Mouse (Mus musculus) heart, embryonic 11.5 days (tissue): ENCODE measurements around the gene Hint1. TPM values are rescaled to one million over a fixed set of nuclear protein-coding genes. Genes with fewer than 3 reads are reported as not detected.

ENCODE experiments used
- ATAC-seq: fragments of 200-750 bp; cut with Nextera tagmentation; replicated peaks from 2 replicates; pipeline ENCODE4 v1.8.0; 2017; ENCODE audit warnings: moderate library complexity; ENCODE audit not compliant: insufficient number of reproducible peaks, low FRiP score, low TSS enrichment
- H3K27ac ChIP-seq: fragments of 300-500 bp; sonication (generic); 2 replicates; pipeline ENCODE4 v1.5.1; 2014; ENCODE audit warnings: mild to moderate bottlenecking, low read depth, low read length
- H3K27me3 ChIP-seq: fragments of 300-500 bp; sonication (generic); 2 replicates; pipeline ENCODE4 v1.6.1; 2014; ENCODE audit warnings: mild to moderate bottlenecking, low read length, mixed read lengths; ENCODE audit not compliant: control insufficient read depth, insufficient read depth
- H3K36me3 ChIP-seq: fragments of 300-500 bp; sonication (generic); 2 replicates; pipeline ENCODE4 v1.6.1; 2014; ENCODE audit warnings: mild to moderate bottlenecking, low read length, moderate library complexity, mixed read lengths; ENCODE audit not compliant: control insufficient read depth, insufficient read depth
- H3K4me1 ChIP-seq: fragments of 300-500 bp; sonication (generic); 2 replicates; pipeline ENCODE4 v1.6.1; 2014; ENCODE audit warnings: low read length; ENCODE audit not compliant: control insufficient read depth, insufficient read depth
- H3K4me2 ChIP-seq: fragments of 300-500 bp; sonication (generic); 2 replicates; pipeline ENCODE4 v1.6.1; 2014; ENCODE audit warnings: mild to moderate bottlenecking, moderate library complexity
- H3K4me3 ChIP-seq: fragments of 300-500 bp; sonication (generic); 2 replicates; pipeline ENCODE4 v1.5.1; 2014; ENCODE audit warnings: low read depth, low read length
- H3K9ac ChIP-seq: fragments of 300-500 bp; sonication (generic); 2 replicates; pipeline ENCODE4 v1.6.1; 2014; ENCODE audit warnings: mild to moderate bottlenecking, low read depth, low read length, moderate library complexity
- H3K9me3 ChIP-seq: fragments of 300-500 bp; sonication (generic); replicated peaks from 2 replicates; pipeline ENCODE4 v1.6.1; 2016; ENCODE audit warnings: low read length; ENCODE audit not compliant: control insufficient read depth
- WGBS: fragments of 180-500 bp; shearing (Covaris S2); extraction: QIAGEN DNeasy Blood & Tissue Kit; methylation state at CpG from one replicate; pipeline ENCODE4 v1.1.7; 2014; ENCODE audit not compliant: insufficient replicate concordance; 5-methylcytosine and 5-hydroxymethylcytosine counted together
- polyA plus RNA-seq: library from polyadenylated mRNA; unstranded; fragments of >200 nt; fragmentation: Nextera tagmentation; extraction: Ambion mirVana; gene quantifications from 2 replicates; pipeline ENCODE4 v1.2.1, GENCODE M21; 2014

Gene Hint1
- polyA plus RNA-seq, 1 experiment from 2014 or later: 632 TPM

GRCm38 (mm10) chr11:54907259-54907658, 41.1 kb downstream of the Hint1 start:
- no peak overlapping the region for H3K27ac ChIP-seq
- H3K4me2 ChIP-seq: no peak overlapping the region
- H3K36me3 ChIP-seq: peaks cover 19% of the 10 kb centered on the region; the same call in 1 of the 2 replicates
- no peak overlapping the region for H3K4me3 ChIP-seq
- H3K4me1 ChIP-seq: peaks cover 27% of the 10 kb centered on the region
- WGBS: 86% methylated on average over 5 of the region's 5 CpGs
- ATAC-seq: no peak
- H3K27me3 ChIP-seq: no peaks in the 10 kb centered on the region
- no peak overlapping the region for H3K9ac ChIP-seq
- H3K9me3 ChIP-seq: no peaks in the 10 kb centered on the region

- WGBS: 90% methylated on average over 11 of the region's 11 CpGs
- Histone ChIP-seq H3K4me1 (peaks cover 17% of the 10 kb centered on the region), H3K9me3 (no peaks in the 10 kb centered on the region), H3K4me3 (no peak overlapping the region), H3K27ac (no peak overlapping the region), H3K9ac (no peak overlapping the region), H3K36me3 (peaks cover 22% of the 10 kb centered on the region; the same call in 1 of the 2 replicates), H3K27me3 (no peaks in the 10 kb centered on the region), H3K4me2 (no peak overlapping the region)
- ATAC-seq: no peak
These were observed 43.1 kb downstream of the Hint1 start for GRCm38 (mm10) chr11:54909273-54909672.

GRCm38 (mm10) chr11:54910081-54910665, 44.0 kb downstream of the Hint1 start:
- Histone ChIP-seq H3K27me3 (no peaks in the 10 kb centered on the region), H3K4me2 (no peak overlapping the region), H3K27ac (no peak overlapping the region), H3K4me3 (no peak overlapping the region), H3K4me1 (peaks cover 10% of the 10 kb centered on the region), H3K36me3 (peaks cover 22% of the 10 kb centered on the region; the same call in 1 of the 2 replicates), H3K9me3 (no peaks in the 10 kb centered on the region), H3K9ac (no peak overlapping the region)
- no peak for ATAC-seq
- WGBS: 88% methylated on average over 12 of the region's 12 CpGs

DNA sequence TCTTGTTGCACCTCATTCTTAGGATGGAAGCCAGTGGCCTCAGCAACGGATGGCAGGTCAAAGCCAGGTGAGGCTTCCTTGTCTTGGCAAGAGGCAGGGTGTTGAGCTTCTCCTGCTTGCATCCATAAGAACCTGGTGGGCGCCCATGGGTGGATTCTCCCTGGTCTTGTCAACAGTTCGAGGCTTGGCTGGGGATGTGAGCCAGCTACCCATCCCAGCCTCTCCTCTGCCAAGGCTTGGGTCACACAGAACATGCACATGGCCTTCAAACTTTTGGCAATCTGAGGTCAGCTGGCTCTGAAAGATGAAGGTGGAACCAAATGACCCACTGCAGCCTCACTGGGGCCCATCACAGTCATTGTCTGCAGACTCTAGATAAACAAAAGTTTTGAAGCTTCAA, 45.0 kb downstream of the Hint1 start:
- Histone ChIP-seq H3K27ac (no peak overlapping the region), H3K9ac (no peak overlapping the region), H3K4me2 (no peak overlapping the region), H3K4me1 (peaks cover 2% of the 10 kb centered on the region), H3K4me3 (no peak overlapping the region), H3K9me3 (no peaks in the 10 kb centered on the region), H3K36me3 (peaks cover 22% of the 10 kb centered on the region; the same call in 1 of the 2 replicates), H3K27me3 (no peaks in the 10 kb centered on the region)
- ATAC-seq: no peak
- WGBS: 94% methylated on average over 3 of the region's 3 CpGs

DNA sequence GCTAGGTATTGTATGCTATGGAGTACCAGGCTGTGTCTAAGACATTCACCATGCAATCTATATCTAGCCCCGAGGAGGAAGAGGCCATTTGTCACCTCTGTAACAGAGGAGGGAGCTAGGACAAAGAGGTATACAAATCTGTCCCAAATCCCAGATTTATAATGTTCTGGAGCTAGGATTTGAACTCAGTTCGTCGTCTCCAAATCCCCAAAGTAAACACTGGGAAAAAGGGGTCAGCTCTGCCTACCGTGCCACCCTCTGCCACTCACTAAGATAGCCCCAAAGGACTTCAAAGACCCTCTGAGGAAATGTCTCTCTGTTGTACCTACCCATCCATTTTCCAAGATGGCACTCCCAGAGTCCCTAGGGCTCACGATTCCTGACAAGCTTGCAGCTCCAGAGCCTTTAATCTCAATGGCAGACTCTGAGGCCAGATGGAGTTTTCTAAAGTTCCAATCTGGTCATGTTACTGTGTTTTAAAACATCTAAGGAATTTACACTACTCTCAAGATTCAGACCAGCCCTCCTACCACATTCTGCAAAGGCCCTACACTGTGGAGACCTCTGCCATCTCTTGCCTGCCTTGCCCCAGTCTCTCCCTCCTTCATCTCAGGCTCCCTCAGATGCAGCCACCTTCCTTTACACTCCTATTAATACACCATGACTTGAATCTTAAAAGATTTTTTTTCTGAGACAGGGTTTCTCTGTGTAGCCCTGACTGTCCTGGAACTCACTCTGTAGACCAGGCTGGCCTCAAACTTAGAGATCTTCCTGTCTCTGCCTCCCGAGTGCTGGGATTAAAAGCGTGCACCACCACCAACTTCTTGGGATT, 45.7 kb downstream of the Hint1 start:
- H3K9ac ChIP-seq: no peak overlapping the region
- H3K4me2 ChIP-seq: no peak overlapping the region
- 74% methylated on average over 7 of the region's 7 CpGs for WGBS
- no peak overlapping the region for H3K4me3 ChIP-seq
- no peaks in the 10 kb centered on the region for H3K4me1 ChIP-seq
- no peak for ATAC-seq
- peaks cover 26% of the 10 kb centered on the region; the same call in 1 of the 2 replicates for H3K36me3 ChIP-seq
- no peaks in the 10 kb centered on the region for H3K9me3 ChIP-seq
- H3K27me3 ChIP-seq: no peaks in the 10 kb centered on the region
- no peak overlapping the region for H3K27ac ChIP-seq

- Histone ChIP-seq H3K27ac (no peak overlapping the region), H3K4me2 (no peak overlapping the region), H3K27me3 (no peaks in the 10 kb centered on the region), H3K4me3 (no peak overlapping the region), H3K9ac (no peak overlapping the region), H3K36me3 (peaks cover 29% of the 10 kb centered on the region), H3K9me3 (no peaks in the 10 kb centered on the region), H3K4me1 (no peaks in the 10 kb centered on the region)
- 72% methylated on average over 9 of the region's 9 CpGs for WGBS
- no peak for ATAC-seq
These were observed 46.5 kb downstream of the Hint1 start for GRCm38 (mm10) chr11:54912503-54913316.

GRCm38 (mm10) chr11:54913841-54914240, 47.7 kb downstream of the Hint1 start:
- Histone ChIP-seq H3K9me3 (no peaks in the 10 kb centered on the region), H3K36me3 (peaks cover 35% of the 10 kb centered on the region)
- 87% methylated on average over 5 of the region's 5 CpGs for WGBS

GRCm38 (mm10) chr11:54917461-54917860, 51.3 kb downstream of the Hint1 start:
- ATAC-seq: no peak
- Histone ChIP-seq H3K9ac (no peak overlapping the region), H3K36me3 (peaks cover 26% of the 10 kb centered on the region), H3K4me1 (peaks cover 18% of the 10 kb centered on the region), H3K27ac (no peak overlapping the region), H3K4me2 (no peak overlapping the region), H3K4me3 (no peak overlapping the region), H3K9me3 (no peaks in the 10 kb centered on the region), H3K27me3 (no peaks in the 10 kb centered on the region)
- WGBS: 89% methylated on average over 7 of the region's 7 CpGs

More at GRCm38 (mm10) chr11:54913841-54914240, 47.7 kb downstream of the Hint1 start:
- Histone ChIP-seq H3K4me1 (no peaks in the 10 kb centered on the region), H3K4me2 (no peak overlapping the region), H3K9ac (no peak overlapping the region), H3K4me3 (no peak overlapping the region), H3K27me3 (no peaks in the 10 kb centered on the region), H3K27ac (no peak overlapping the region)
- ATAC-seq: no peak
